Mouse (Mus musculus) lung, postnatal 25 days (tissue): ENCODE results near the gene Armc3.
"Not testable (repeated sequence)": the region's sequence is repeated elsewhere in the genome, so short reads cannot be mapped to it uniquely, and the experiment has no call there.

Experiments used
- DNase-seq: peaks from one replicate; pipeline ENCODE4 v3.0.0; 2022; ENCODE audit warnings: low spot score

The Armc3 gene

GRCm38 (mm10) chr2:19274583-19274982 lies 75.5 kb downstream of the Armc3 start:
- no peak for DNase-seq

- DNase-seq: peak; percentile 77
Observed at GRCm38 (mm10) chr2:19275602-19276539, 76.8 kb downstream of the Armc3 start.

- DNase-seq: no peak
Observed at GRCm38 (mm10) chr2:19280331-19280730, 81.2 kb downstream of the Armc3 start.

- DNase-seq: no peak
Observed at GRCm38 (mm10) chr2:19292366-19292765, 93.3 kb downstream of the Armc3 start.

GRCm38 (mm10) chr2:19300345-19301089 lies 101.4 kb downstream of the Armc3 start:
- DNase-seq: peak; percentile 26

GRCm38 (mm10) chr2:19301251-19301650 lies 102.1 kb downstream of the Armc3 start:
- DNase-seq: peak; percentile 32

GRCm38 (mm10) chr2:19303087-19303486 lies 104.0 kb downstream of the Armc3 start:
- not testable (repeated sequence) for DNase-seq

GRCm38 (mm10) chr2:19310498-19310897 lies 111.4 kb downstream of the Armc3 start:
- DNase-seq: no peak

GRCm38 (mm10) chr2:19316056-19316455 lies 117.0 kb downstream of the Armc3 start:
- no peak for DNase-seq

GRCm38 (mm10) chr2:19316691-19317090 lies 117.6 kb downstream of the Armc3 start:
- no peak for DNase-seq

GRCm38 (mm10) chr2:19317151-19317812 lies 118.2 kb downstream of the Armc3 start:
- not testable (repeated sequence) for DNase-seq

GRCm38 (mm10) chr2:19318499-19318898 lies 119.4 kb downstream of the Armc3 start:
- DNase-seq: no peak

GRCm38 (mm10) chr2:19319284-19319683 lies 120.2 kb downstream of the Armc3 start:
- no peak for DNase-seq

- no peak for DNase-seq
Observed at GRCm38 (mm10) chr2:19322448-19322847, 123.3 kb downstream of the Armc3 start.

- no peak for DNase-seq
Observed at GRCm38 (mm10) chr2:19326376-19326775, 127.3 kb downstream of the Armc3 start.

- DNase-seq: no peak
Observed at GRCm38 (mm10) chr2:19327811-19328210, 128.7 kb downstream of the Armc3 start.

GRCm38 (mm10) chr2:19343901-19344635 lies 145.0 kb downstream of the Armc3 start:
- peak; percentile 47 for DNase-seq

GRCm38 (mm10) chr2:19344636-19345413 lies 145.7 kb downstream of the Armc3 start:
- DNase-seq: peak; percentile 89

GRCm38 (mm10) chr2:19345414-19345964 lies 146.4 kb downstream of the Armc3 start:
- DNase-seq: no peak

GRCm38 (mm10) chr2:19348454-19348853 lies 149.4 kb downstream of the Armc3 start:
- DNase-seq: no peak

- no peak for DNase-seq
Observed at GRCm38 (mm10) chr2:19350167-19350566, 151.1 kb downstream of the Armc3 start.
